Mouse (Mus musculus) adrenal gland, adult 2 months (tissue): Measurements from ENCODE around the gene Rnf220. TPM values are rescaled to one million over a fixed set of nuclear protein-coding genes. Genes with fewer than 3 reads are reported as not detected.

Experiments used
- DNase-seq: peaks from one replicate; pipeline ENCODE4 v3.0.0; 2021
- polyA plus RNA-seq: library from polyadenylated mRNA; depleted of rRNA; stranded (reverse); fragments of >200 nt; gene quantifications from 2 replicates; pipeline ENCODE4 v1.2.3, GENCODE M21; 2012
- total RNA-seq, 2 experiments: library from RNA; stranded (reverse); gene quantifications; 2 replicates each; pipeline ENCODE4 v1.2.3; 2021

Rnf220 gene
- total and polyA plus RNA-seq, 3 experiments = 79.4 to 119 (median 97.0) TPM

DNA sequence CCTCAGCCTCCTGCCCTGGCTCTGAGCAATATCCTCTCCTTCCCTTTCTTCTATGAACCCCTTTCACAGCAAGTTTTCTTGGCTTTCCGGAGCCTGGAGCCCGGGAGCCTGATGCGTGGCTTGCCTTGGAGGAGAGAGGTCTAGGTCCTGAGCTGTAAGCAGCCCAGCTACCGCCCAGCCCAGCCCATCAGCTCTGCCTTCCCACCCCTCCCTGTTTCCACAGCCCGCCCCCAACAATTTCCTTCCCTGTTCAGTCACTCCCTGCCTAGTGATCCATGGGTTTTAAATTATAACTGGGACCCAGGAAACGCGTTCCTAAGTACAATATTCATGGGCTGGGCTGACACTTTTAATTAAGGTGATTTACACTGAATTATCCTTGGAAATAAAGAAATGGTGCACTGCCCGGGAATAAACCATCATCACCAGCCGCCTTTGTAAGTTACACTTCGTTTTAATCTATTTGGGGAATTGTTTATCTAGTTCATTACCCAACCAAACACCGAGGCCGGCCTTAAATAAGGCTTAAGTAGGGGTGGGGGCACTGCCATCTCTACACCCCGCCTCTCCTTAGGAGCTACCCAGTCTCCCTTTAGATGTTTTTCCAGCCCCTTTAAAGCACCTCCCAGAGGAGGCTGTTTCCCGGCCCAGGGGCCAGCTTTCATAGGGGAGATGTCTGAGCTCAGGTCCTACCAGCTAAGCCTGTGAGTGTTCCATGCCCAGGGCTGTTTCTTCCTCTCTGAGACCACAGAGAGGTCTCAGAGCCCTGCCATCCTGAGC lies 194.6 kb downstream of the Rnf220 start:
- no peak for DNase-seq

DNA sequence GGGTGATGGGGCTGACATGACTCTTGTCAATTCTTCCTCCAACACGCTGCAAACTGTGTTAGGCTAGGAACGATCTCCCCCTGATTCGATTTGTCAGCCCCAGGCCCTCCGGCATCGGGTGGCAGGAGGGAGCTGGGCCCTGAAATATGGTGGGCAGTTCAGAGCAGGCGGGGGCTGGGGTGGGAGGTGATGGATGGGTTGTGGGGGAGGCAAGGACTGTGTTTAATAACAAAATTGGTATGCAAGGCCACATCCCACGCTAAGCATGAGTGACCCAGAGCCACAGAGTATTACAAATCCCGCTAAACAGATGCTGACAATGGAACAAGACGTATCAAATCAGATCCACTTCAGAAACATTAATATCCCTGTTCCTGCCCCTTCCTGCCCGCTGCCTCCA lies 196.9 kb downstream of the Rnf220 start:
- no peak for DNase-seq

DNA sequence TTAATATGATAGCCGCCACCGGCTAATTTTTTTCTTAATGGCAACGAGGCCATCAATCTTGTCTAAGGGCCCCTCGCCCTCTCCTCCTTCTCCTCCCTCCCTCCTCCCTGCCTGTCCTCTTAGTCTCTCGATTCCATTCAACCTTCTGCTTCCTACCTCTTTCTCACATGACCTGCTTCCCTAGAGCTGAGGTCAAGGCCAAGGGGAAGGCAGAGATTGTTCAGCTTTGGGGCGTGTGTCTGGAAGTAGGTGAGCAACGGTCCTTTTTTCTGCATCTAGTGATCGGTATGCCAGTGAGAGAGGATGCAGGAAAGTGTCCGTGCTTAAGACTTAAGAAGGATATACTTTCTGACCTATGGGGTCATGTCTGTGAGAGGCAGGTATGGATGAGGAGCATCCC lies 199.0 kb downstream of the Rnf220 start:
- no peak for DNase-seq

DNA sequence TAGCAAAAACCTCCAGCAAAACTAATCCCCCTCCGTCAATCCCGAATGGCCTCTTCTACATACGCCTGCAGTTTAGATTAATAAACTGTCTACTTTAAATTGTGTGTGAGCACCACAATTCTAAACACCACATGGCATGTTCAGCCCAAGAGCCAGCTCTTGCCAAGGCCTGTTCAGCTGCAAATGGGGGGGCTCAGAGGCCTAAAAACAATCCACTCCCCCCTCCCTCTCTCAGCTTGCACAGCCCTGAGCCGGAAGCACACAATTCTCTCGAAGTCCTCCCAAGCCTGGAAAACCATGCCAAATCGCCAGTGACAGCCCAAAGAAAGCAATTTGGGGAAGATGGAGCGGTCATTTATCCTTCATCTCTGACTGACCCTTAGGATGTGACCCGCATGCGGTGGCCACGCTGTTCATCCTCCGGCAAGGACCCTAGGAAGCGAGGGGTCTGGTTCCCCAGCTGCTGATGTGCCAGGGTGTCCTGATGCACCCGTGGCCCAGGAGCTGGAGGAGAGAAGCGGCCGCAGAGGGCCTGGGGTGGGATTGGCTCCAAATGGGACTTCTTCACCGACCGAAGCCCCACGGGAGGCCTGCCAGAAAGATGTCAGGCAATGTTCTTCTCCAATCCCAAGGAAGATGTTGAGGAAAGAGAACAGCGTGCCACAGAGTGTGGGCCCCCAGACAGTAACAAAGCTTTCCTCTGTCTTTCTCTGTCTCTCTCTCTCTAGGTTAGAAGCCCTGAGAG lies 199.8 kb downstream of the Rnf220 start:
- DNase-seq = no peak

DNA sequence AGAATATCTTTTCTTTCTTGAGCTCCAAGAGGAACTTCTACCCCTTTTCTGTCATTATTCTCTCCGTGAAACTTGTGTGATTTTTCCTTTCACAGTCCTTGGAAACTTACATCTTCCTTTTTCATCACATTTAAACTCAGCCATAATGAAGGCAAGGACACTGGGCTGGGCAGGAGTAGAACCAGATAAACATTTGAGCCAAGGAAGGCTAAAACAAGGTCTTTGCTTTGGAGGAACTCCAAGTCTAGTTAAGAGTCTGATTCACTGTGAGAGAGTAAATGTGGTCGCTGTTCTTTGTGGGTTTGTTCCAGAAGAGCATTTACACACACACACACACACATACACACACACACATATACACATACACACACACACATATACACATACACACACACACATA lies 205.2 kb downstream of the Rnf220 start:
- DNase-seq = no peak

DNA sequence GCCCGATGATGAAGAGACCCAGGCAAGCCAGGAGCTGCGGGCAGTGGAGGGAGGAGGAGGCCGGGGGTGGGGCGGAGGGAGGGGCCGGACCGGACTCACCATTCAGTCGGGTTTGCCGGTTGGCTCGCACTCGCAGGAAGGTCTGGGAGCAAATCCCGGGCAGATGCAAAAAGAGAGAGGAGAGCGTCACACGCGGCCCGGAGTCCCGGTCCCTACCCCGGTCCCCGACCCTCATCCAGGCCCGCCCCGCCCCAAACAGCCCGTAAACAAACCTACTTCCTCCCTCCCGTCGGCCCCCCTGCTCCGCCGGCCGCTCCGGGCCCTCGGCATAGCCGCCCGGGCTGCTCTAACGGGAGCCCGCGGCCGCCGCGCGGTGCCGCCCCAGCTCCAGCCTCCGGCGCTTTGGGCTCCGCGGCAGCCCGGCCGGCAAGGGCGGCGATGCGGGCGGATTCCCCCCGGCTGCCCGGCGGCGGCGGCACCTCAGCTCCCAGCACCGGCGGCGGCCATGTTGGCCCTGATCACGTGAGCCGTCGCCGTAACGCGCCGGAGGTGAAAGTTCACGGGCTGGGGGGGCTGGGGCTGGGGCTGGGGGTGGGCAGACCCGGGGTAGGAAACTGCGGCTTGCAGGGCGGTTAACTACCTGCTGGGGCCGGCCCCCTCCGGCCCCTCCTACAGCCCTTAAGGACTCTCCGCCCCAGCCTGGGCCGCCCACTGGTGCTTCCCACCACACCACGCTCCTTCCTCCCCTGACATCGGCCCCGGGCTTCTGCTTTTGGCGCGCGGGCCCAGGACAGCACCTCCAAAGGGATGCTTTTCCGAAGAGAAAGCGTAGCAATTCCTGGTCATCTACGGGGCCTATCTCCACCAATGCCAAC lies 207.7 kb downstream of the Rnf220 start:
- DNase-seq = peak; percentile 91

DNA sequence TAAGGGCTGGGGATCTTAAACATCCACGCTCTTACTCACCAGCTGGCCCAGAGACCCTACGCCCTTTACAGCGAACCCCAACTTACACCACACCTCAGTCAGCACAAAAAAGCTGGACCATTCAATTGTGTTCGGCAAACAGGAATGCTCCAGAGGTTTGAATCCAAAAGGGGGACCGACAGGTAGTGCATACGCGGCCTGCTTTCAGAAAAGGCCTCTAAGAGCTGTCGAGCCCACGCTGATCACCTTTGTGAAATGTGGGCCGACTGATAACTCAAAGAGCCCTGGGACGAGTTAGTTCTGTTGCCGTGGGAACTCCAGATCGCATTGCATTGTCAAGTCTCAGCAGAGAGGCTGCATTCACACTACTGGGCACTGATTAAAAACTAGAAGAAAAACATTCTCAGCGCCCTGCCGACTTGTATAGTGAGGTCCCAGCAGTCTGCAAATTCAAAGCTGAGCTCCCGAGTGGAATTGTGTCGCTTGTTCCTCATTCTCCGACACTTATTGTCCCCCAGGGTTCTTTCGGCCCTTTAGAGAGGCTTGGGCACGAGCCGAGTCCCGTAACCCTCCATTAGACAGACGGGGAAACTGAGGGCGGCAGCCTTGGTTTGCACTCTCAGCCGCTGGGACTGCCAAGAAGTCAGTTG lies 208.4 kb downstream of the Rnf220 start:
- no peak for DNase-seq

DNA sequence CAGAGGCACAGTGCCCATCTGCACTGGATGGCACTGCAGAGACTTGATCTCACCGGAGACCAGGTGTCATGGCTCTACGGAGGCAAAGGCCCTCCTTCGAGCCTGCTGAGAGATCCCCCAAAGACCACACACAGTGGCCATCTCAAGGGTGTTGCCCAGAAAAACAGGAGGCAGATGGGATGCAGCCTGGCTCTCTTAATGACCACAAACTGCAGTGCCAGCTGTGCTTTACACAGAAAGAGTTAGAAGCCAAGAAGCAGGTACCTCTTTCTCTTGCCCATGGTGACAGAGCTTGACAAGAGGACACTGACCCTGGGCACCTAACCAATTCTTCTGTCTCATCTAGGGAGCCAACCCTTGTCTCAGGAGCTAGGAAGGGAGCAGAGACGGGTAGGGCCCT lies 212.5 kb downstream of the Rnf220 start:
- no peak for DNase-seq

DNA sequence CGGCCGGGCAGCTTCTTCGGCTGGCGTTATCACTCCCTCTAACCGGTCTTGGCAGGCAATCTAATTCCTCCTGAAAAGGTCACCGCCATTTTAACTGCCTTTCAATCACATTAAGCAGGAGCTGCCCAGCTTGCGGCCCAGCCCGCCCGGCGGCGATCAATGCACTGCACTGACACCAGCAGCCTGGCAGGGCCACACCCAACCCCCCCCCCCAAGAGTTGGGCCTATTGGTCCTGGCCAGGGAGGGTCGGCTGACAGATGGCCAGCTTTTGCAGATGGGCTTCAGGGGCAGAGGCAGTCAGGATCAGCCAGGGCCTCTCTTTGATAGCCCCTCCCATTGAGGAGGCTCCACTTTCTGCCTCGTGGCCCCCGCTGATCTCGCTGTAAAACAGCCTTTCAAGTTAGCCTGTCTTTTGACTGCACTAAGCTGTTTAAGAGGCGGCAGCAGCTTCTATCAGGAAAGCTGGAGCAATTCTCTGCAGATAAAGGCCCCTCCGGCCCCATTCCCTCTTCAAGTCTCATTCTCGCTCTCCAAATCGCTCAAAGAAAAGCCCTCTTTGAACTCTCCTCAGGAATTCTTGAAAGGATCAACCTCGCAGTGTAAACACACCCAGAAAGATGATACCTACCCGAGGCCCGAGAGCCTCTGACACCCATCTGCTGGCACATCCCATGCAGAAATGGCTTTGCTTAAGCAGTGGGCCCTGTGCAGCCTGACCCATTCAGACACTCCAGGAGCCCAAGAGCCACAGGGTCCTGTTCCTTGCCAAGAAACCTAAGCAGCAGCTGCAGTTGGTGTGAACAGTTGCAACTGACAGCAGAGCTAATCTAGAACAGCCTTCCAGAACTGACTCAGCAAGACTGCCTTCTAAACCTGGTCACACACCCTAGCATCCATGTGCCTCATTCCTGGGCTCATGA lies 213.3 kb downstream of the Rnf220 start:
- DNase-seq = peak; percentile 56

DNA sequence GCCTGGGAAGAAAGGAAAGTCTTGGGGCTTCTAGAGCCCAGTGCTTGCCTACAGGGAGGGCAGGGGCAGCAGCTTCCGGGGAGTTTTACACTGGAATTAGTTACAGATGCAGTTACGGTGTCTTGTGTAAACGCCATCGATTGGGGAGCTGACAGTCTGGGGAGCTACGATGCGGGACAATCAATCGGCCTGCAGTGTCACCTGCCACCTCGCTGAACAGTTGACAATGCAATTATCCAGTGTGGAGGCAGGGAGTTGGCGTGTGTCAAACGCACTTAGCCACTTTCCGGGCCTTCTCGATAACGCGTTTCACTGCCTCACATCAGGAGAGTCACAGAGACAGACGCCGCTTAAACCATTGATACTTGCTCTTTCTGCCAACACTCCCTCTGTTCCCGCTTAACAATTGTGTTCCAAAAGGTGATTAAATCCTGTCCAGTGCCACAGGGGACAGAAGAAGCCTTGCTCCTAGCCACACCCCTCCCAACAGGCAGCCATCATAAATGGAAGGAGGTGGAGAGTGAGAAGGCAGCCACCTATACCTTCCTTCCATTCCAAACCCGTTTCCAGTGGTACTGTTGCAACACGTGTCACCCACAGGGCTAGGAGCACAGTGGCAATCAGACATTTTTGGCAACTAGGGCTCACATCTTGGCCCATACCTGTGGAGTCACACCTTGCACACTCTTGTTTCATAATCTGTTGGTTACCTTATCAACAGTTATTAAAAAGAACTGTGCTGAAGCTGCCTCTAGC lies 215.6 kb downstream of the Rnf220 start:
- DNase-seq = no peak

DNA sequence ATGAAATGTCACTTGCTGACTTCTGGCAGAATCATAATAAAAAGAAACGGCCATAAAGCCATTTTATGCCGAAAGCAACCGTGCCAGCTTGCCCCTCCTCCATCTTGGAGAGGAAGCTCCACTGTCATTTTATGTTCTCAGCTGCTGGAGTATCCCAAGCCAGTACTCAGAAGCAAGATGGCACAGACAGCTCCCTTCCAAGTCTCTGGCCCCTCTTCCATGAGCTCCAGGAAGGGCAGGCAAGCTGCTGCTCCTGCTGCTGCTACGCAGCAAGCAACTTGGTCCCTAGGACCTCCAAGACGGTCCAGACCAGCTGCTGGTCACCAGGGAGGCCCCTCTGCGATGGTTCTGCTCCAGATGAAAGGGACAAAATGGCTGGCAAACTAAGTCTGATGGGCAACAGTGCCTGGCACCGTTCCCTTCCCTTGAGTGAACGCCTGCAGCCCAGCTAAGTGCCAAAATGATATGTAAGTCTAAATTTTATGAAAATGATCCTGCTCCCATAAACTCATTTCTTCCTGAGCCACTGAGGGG lies 216.4 kb downstream of the Rnf220 start:
- DNase-seq = no peak

DNA sequence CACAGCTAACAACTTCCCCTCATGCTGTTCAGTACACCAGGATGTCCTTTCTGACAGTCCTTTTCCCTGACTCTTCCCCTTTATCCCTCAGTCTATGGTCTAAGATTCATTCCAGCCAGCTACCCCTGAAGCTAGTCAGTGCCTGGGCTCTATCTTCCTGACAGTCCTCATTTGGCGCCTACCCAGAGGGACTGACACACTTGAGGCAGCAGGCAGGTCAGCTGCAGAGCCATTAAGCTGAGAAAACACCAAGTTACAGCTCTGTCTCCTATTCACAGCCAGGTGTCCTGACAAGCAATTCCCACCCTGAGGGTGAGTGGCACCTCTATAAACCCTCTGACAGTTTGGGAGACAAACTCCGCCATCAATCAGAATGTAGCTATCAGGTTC lies 217.6 kb downstream of the Rnf220 start:
- no peak for DNase-seq

DNA sequence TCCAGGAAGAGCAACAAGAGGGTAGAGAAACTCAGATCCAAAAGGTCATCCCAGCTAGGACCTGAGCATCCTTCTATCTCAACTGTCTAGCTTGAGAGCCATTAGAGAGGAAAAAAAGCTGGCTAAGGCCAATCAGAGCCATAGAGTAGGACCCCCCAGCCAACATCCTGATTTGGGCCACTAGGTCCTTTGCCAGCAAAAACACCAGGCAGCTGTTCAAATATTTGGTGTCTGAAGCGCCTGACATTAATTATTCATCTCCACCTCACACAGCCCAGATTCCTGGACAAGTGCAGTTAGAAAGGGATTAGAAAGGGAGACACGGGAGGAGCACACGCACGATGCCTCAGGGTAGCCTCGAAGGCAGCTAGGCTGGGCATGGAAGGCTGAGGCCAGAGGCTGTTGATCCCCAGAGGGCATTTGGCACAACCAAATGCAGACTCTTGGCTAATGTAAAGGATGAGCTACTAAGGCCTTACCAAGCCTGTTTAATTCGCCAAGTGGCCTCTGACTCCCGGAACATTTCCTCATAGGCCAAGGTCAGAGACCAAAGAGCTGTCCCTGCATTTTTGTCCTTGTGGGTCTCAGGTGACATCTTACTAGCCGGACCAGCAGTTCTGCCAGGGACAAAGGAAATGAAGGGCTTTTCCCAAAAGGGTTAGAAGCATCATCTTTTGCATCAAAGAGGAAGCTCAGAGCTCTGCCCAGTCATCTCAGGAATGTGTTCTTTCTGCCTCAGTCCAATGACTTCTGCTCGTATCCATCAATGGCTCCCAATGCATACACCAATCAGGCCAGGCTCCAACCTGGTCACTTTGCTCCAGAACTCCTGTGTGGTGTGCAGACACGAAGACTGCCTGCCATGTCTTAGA lies 218.2 kb downstream of the Rnf220 start:
- peak; percentile 74 for DNase-seq

DNA sequence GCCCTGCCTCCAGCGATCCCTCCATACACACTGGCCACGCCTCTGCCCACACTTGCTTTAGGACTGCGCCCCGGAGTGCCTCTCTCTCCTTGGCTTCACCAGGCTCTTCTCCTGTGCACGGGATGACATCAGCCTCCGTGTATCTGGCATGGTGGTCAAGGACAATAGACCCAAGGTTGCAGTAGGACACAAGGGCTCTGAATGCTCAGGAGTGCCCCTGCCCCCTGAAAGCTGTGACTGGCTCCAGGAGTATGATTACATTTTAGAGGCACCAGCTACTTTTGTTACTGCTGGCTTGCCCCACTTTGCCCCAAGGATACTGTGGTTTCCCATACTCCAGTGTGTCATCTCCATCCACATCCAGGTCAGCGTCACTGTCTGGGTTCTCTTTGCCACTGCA lies 219.2 kb downstream of the Rnf220 start:
- DNase-seq = peak; percentile 79

DNA sequence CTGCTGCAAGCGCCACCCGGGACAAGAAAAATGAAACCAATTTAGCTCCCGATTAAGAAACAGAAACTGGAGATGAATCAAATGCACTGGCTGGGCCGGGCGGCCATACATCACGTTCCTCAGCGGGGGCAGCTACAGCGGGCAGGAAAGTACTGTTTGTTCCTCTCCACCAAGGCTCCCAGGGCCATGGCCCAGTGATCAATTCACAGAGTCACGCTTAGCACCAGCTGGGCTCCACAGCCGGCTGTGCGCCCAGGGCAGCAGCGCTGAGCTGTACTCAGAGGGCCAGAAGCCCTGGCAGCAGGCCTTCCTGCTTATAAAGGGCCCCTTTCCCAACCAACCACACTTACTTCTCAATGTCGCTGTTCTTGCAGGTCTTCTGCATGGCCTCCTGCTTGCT lies 219.8 kb downstream of the Rnf220 start:
- DNase-seq = peak; percentile 73

DNA sequence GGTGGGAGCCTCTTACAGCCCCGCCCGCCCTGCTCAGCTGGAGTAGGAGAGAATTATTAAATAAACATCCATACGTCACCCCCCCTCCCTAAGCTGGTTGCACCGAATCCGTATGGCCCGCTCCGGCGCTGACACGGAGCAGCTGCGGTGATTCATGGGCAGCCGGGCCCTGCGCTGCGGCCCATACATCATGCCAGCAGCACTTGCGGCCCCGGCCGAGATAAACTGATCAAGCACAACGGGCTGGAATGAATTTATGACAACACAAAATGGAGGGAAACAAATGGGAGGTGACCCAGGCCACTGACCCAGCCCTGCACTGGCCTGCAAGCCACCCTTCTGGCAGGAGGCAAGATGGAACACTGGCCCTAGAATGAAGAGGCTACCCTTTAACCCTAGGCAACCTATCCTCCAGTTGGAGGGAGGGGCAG lies 220.6 kb downstream of the Rnf220 start:
- DNase-seq = peak; percentile 69

DNA sequence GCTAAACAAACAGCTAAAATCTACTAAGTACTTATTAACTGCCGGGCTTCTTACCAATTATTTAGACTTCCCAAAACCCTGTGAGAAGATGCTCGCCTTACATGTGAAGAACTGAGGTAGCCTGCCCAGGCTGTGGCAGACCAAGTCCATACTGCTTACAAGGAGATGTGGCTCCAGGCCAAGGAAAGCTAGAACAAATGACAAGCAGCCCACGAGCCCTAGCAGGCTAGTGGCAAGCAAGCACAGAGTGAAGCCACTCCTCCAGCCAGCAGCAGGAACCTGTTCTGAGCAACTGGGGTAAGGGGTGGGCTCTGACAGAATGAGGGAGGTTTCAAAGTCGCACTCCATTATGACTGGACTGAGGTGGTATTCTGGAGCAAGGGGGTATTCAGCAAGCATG lies 222.1 kb downstream of the Rnf220 start:
- DNase-seq = no peak

DNA sequence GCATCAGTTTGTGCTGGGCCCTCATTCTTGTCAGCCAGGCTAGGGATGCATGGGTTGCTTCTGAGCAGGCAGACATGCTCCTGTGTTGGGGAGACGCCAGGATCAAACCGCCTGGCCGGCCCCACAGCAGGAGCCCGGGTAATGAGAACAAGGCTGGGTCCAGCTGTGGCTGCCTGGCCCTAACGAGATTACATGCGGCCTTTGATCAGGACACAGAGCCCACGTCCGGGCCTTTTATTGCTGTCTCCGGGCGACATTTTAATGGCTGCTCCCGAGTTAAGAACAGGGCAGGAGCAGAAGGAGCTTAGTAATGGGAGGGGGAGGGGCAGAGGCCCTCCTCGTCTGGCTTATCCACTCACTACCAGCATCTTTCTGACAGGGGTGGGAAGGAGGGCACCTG lies 224.4 kb downstream of the Rnf220 start:
- DNase-seq = no peak

DNA sequence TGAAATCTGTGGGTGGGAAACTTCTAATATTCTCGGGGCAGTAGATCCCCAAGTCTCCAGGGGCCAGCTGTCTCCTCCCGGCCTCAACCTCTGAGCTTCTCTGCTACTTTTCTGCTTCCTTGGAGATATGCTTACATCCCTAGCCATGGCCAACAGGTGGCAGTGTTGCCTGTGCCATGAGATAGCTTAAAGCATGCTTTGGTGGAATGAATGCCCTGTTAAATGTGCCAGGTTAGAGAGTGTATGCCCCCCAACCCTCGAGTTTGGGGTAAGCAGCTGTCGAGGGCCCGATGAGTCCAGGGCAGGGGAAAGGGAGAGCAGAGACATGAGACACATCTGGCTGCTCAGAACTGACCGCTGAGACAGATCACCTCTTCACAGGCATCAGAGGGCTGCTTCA lies 226.6 kb downstream of the Rnf220 start:
- peak; percentile 74 for DNase-seq
